Mouse (Mus musculus): ENCODE measurements around the gene Aplnr. TPM values are rescaled to one million over a fixed set of nuclear protein-coding genes. Genes with fewer than 3 reads are reported as not detected.

The Aplnr gene
- polyA plus RNA-seq, 1 experiment from 2014 or later: 84.1 TPM

- no peaks in the 10 kb centered on the region for H3K27me3 ChIP-seq (replicated peaks; ENCODE audit: insufficient read depth, low read length)
- no peak for DNase-seq (ENCODE audit: low spot score)
- no peak overlapping the region for H3K4me2 ChIP-seq (replicated peaks; ENCODE audit: low read depth, low read length)
- H3K4me3 ChIP-seq (ENCODE audit: low read depth, low read length): no peak overlapping the region
- no peaks in the 10 kb centered on the region for H3K9me3 ChIP-seq (ENCODE audit: low read length)
- no peak overlapping the region for H3K27ac ChIP-seq (ENCODE audit: low read length)
- ATAC-seq: peak; percentile 26; the same call in 1 of the 2 replicates
- no peaks in the 10 kb centered on the region for H3K4me1 ChIP-seq (ENCODE audit: insufficient read depth, low read depth, low read length)
- H3K9ac ChIP-seq (replicated peaks; ENCODE audit: low read depth): no peak overlapping the region
- no peaks in the 10 kb centered on the region for H3K36me3 ChIP-seq (ENCODE audit: insufficient read depth, low read length)
- no peak for TF ChIP-seq EP300 (IDR thresholded peaks at IDR 0.05)
- no peak for TF ChIP-seq CTCF (IDR thresholded peaks at IDR 0.05)
- WGBS: 64% methylated on average over 1 of the region's 1 CpGs
These were observed 32.3 kb downstream of the Aplnr start for GRCm38 (mm10) chr2:85168327-85168726.

- no peak overlapping the region for H3K27ac ChIP-seq (ENCODE audit: low read length)
- no peaks in the 10 kb centered on the region for H3K4me1 ChIP-seq (ENCODE audit: insufficient read depth, low read depth, low read length)
- peak; percentile 36 for DNase-seq (ENCODE audit: low spot score)
- ATAC-seq: peak; percentile 59
- H3K9ac ChIP-seq (replicated peaks; ENCODE audit: low read depth): no peak overlapping the region
- H3K27me3 ChIP-seq (replicated peaks; ENCODE audit: insufficient read depth, low read length): no peaks in the 10 kb centered on the region
- 14% methylated on average over 3 of the region's 3 CpGs for WGBS
- no peak overlapping the region for H3K4me2 ChIP-seq (replicated peaks; ENCODE audit: low read depth, low read length)
- no peaks in the 10 kb centered on the region for H3K36me3 ChIP-seq (ENCODE audit: insufficient read depth, low read length)
- H3K9me3 ChIP-seq (ENCODE audit: low read length): no peaks in the 10 kb centered on the region
- H3K4me3 ChIP-seq (ENCODE audit: low read depth, low read length): no peak overlapping the region
- TF ChIP-seq EP300 (IDR thresholded peaks at IDR 0.05) (peak; percentile 73), CTCF (IDR thresholded peaks at IDR 0.05) (no peak)
These were observed 36.2 kb downstream of the Aplnr start for GRCm38 (mm10) chr2:85172071-85172762.

GRCm38 (mm10) chr2:85172763-85173103 is 36.7 kb downstream of the Aplnr start:
- Histone ChIP-seq H3K36me3 (ENCODE audit: insufficient read depth, low read length) (no peaks in the 10 kb centered on the region), H3K27me3 (replicated peaks; ENCODE audit: insufficient read depth, low read length) (no peaks in the 10 kb centered on the region), H3K4me1 (ENCODE audit: insufficient read depth, low read depth, low read length) (no peaks in the 10 kb centered on the region), H3K4me3 (ENCODE audit: low read depth, low read length) (no peak overlapping the region), H3K9ac (replicated peaks; ENCODE audit: low read depth) (no peak overlapping the region), H3K4me2 (replicated peaks; ENCODE audit: low read depth, low read length) (no peak overlapping the region), H3K27ac (ENCODE audit: low read length) (no peak overlapping the region), H3K9me3 (ENCODE audit: low read length) (no peaks in the 10 kb centered on the region)
- DNase-seq (ENCODE audit: low spot score) (no peak), ATAC-seq (no peak)
- 35% methylated on average over 2 of the region's 2 CpGs for WGBS
- no peak for TF ChIP-seq CTCF (IDR thresholded peaks at IDR 0.05)
- TF ChIP-seq EP300 (IDR thresholded peaks at IDR 0.05): no peak

GRCm38 (mm10) chr2:85173545-85173944 is 37.5 kb downstream of the Aplnr start:
- TF ChIP-seq CTCF (IDR thresholded peaks at IDR 0.05) (no peak), EP300 (IDR thresholded peaks at IDR 0.05) (no peak)
- ATAC-seq (no peak), DNase-seq (ENCODE audit: low spot score) (no peak)
- Histone ChIP-seq H3K4me1 (ENCODE audit: insufficient read depth, low read depth, low read length) (no peaks in the 10 kb centered on the region), H3K9ac (replicated peaks; ENCODE audit: low read depth) (no peak overlapping the region), H3K9me3 (ENCODE audit: low read length) (no peaks in the 10 kb centered on the region), H3K27ac (ENCODE audit: low read length) (no peak overlapping the region), H3K4me3 (ENCODE audit: low read depth, low read length) (no peak overlapping the region), H3K27me3 (replicated peaks; ENCODE audit: insufficient read depth, low read length) (no peaks in the 10 kb centered on the region), H3K36me3 (ENCODE audit: insufficient read depth, low read length) (no peaks in the 10 kb centered on the region), H3K4me2 (replicated peaks; ENCODE audit: low read depth, low read length) (no peak overlapping the region)
- WGBS: 81% methylated on average over 6 of the region's 6 CpGs

GRCm38 (mm10) chr2:85178139-85178800 is 42.2 kb downstream of the Aplnr start:
- Histone ChIP-seq H3K36me3 (ENCODE audit: insufficient read depth, low read length) (no peaks in the 10 kb centered on the region), H3K4me3 (ENCODE audit: low read depth, low read length) (no peak overlapping the region), H3K9me3 (ENCODE audit: low read length) (no peaks in the 10 kb centered on the region), H3K27ac (ENCODE audit: low read length) (no peak overlapping the region), H3K9ac (replicated peaks; ENCODE audit: low read depth) (no peak overlapping the region), H3K27me3 (replicated peaks; ENCODE audit: insufficient read depth, low read length) (no peaks in the 10 kb centered on the region), H3K4me1 (ENCODE audit: insufficient read depth, low read depth, low read length) (no peaks in the 10 kb centered on the region), H3K4me2 (replicated peaks; ENCODE audit: low read depth, low read length) (no peak overlapping the region)
- no peak for ATAC-seq
- DNase-seq (ENCODE audit: low spot score): no peak
- TF ChIP-seq CTCF (IDR thresholded peaks at IDR 0.05): no peak
- no peak for TF ChIP-seq EP300 (IDR thresholded peaks at IDR 0.05)
- 35% methylated on average over 4 of the region's 4 CpGs for WGBS

- DNase-seq (ENCODE audit: low spot score): no peak
- Histone ChIP-seq H3K36me3 (ENCODE audit: insufficient read depth, low read length) (no peaks in the 10 kb centered on the region), H3K4me3 (ENCODE audit: low read depth, low read length) (no peak overlapping the region), H3K27me3 (replicated peaks; ENCODE audit: insufficient read depth, low read length) (no peaks in the 10 kb centered on the region), H3K9me3 (ENCODE audit: low read length) (no peaks in the 10 kb centered on the region), H3K9ac (replicated peaks; ENCODE audit: low read depth) (no peak overlapping the region), H3K4me1 (ENCODE audit: insufficient read depth, low read depth, low read length) (no peaks in the 10 kb centered on the region), H3K27ac (ENCODE audit: low read length) (no peak overlapping the region), H3K4me2 (replicated peaks; ENCODE audit: low read depth, low read length) (no peak overlapping the region)
- ATAC-seq: no peak
- 87% methylated on average over 6 of the region's 6 CpGs for WGBS
- TF ChIP-seq CTCF (IDR thresholded peaks at IDR 0.05) (no peak), EP300 (IDR thresholded peaks at IDR 0.05) (no peak)
These were observed 51.6 kb downstream of the Aplnr start for GRCm38 (mm10) chr2:85187582-85188151.

Other genes starting within 250 kb of the Aplnr start
- gene Rtn4rl2, start 249.5 kb upstream of the Aplnr start, polyA plus RNA-seq (2015; fragmentation: Nextera tagmentation; extraction: Ambion mirVana): 0.62 and 1.1 TPM in 2 replicates
- 121 and 122 TPM in 2 replicates for gene Slc43a3, start 199.6 kb upstream of the Aplnr start, polyA plus RNA-seq (2015; fragmentation: Nextera tagmentation; extraction: Ambion mirVana)
- not detected in 2 replicates for gene Prg2, start 155.8 kb upstream of the Aplnr start, polyA plus RNA-seq (2015; fragmentation: Nextera tagmentation; extraction: Ambion mirVana)
- gene Prg3, start 148.0 kb upstream of the Aplnr start, polyA plus RNA-seq (2015; fragmentation: Nextera tagmentation; extraction: Ambion mirVana): not detected in 2 replicates
- gene Ssrp1, start 99.0 kb upstream of the Aplnr start, polyA plus RNA-seq (2015; fragmentation: Nextera tagmentation; extraction: Ambion mirVana): 81.8 and 87.3 TPM in 2 replicates
- 0.07 and 0.08 TPM in 2 replicates for gene P2rx3, start 98.8 kb upstream of the Aplnr start, polyA plus RNA-seq (2015; fragmentation: Nextera tagmentation; extraction: Ambion mirVana)
- 40.3 and 40.7 TPM in 2 replicates for gene Tnks1bp1, start 88.2 kb upstream of the Aplnr start, polyA plus RNA-seq (2015; fragmentation: Nextera tagmentation; extraction: Ambion mirVana)
- 0.10 and 0.25 TPM in 2 replicates for gene Lrrc55, start 61.0 kb downstream of the Aplnr start, polyA plus RNA-seq (2015; fragmentation: Nextera tagmentation; extraction: Ambion mirVana)
- gene Olfr987, start 203.1 kb downstream of the Aplnr start, polyA plus RNA-seq (2015; fragmentation: Nextera tagmentation; extraction: Ambion mirVana): not detected in 2 replicates
- gene Olfr988, start 227.0 kb downstream of the Aplnr start, polyA plus RNA-seq (2015; fragmentation: Nextera tagmentation; extraction: Ambion mirVana): not detected in 2 replicates

Data from lung, postnatal 0 days (tissue).